Mouse (Mus musculus): ENCODE results near the gene Arid1a.
A peak's percentile ranks its signal among the peaks of the same experiment; 100 is the strongest.
"Not testable (repeated sequence)": the region's sequence is repeated elsewhere in the genome, so short reads cannot be mapped to it uniquely, and the experiment has no call there.

Arid1a gene

GRCm38 (mm10) chr4:133651986-133652385 is 104.6 kb downstream of the Arid1a start:
- no peak for DNase-seq (ENCODE audit: low spot score)

GRCm38 (mm10) chr4:133651445-133651844 is 105.1 kb downstream of the Arid1a start:
- DNase-seq (ENCODE audit: low spot score), result no peak

GRCm38 (mm10) chr4:133649989-133650699 is 106.4 kb downstream of the Arid1a start, which contains the start of gene Zdhhc18:
TSS of gene Zdhhc18 (minus strand) at chr4:133650154.
- peak; percentile 87 for DNase-seq (ENCODE audit: low spot score)

- not testable (repeated sequence) for DNase-seq (ENCODE audit: low spot score)
Measured at GRCm38 (mm10) chr4:133649464-133649863, 107.1 kb downstream of the Arid1a start.

DNA sequence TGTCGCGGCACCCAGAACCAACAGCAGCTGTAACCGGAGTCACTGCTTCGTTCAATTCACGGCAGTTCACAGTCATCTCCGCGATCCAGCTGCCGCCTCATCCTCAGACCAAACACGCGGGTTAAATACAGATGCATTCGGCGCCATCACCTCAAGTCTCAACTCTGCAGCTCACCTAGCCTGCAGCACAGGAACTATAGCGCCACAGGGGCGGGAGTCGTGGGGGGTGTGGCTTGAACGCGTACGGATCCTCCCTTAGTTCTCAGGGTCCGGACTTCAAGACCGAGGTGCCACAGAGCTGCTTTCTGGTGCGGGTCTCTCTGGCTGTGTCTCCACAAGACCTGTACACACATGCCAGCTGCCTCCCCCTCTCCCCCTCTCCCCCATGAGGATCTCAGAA is 110.9 kb downstream of the Arid1a start:
- DNase-seq (ENCODE audit: low spot score), result no peak

DNA sequence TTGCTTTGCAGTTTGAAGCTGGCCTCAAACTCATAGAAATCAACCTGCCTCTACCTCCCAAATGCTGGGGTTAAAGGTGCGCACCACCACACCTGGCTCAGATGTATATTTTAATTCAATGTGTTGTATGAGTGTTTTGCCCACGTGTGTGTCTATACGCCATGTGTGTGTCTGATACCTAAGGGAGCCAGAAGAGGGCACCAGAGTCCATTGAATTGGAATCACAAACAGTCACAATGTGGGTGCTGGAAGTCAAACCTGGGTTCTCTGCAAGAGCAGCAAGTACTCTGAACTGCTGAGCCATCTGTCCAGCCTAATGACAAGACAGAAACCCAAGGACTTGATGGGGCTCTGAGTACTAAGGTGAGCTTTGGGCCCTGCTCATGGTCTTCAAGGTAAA is 111.4 kb downstream of the Arid1a start:
- DNase-seq (ENCODE audit: low spot score), result no peak

- DNase-seq (ENCODE audit: low spot score), result no peak
Measured at GRCm38 (mm10) chr4:133634043-133634410, 122.5 kb downstream of the Arid1a start.

DNA sequence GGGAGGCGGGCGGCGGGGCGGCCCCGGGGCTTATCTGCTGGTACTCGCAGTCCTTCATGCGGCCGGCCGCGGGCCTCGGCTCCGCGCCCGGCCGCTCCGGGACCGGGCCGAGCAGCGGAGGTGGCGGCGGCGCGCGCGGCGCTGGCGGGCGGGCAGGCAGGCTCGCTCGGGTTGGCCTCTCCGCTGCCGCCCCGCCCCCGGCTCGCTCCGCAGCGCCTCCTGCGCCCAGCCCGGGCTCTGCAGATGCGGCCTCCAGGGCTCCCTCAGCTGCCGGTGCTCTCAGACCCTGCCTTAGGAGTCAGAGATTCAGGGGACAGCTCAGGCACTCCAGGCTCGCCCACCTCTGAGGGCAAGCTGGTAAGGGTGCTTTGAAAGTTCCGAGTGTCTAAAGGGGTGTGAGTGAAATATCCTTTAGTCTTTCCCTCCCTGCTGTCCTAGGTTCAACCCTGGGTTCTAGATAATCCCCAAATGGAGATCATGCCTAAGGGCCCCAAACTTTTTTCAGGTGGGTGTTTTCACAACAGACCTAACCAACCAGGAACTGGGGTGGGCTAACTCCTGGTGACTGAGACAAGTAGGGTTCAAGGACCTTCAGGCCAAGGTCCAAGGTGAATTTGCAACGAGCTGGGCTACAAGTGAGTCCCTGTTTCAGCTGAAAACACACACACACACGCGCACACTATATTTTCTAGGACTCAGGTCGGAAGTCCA is 123.1 kb downstream of the Arid1a start:
- peak; percentile 92 for DNase-seq (ENCODE audit: low spot score)

- DNase-seq (ENCODE audit: low spot score), result peak; percentile 72
Measured at GRCm38 (mm10) chr4:133632483-133633327, 123.9 kb downstream of the Arid1a start.

DNA sequence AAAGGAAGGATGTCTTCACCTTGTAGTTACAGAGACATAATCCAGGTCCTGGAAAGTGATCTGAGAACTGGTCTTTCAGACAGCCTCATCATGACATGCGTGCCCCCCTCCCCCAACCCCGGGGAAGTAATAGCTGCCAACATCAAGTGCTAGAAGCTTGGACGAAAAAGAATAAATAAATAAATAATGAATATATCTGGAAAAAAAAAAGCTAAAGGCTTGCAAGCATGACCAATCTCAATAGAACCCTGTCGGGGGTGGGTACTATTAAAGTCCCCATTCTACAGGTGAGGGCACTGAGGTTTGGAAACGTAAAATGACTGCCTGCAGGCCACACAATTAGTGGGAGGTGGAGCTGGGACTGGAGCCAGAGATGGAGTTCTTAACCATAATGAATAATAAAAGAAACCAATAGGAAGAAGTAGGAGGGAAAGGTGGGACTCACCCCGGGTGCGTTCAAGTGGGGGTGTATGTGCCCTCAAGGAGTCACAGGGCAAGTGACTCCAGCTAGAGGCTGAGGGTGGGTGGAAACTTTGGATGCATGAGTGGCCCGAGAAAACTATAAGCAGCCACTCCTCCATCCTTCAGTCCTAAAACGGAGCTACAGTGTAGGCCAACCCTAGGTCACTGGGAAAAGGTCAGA is 124.7 kb downstream of the Arid1a start:
- DNase-seq (ENCODE audit: low spot score), result no peak

GRCm38 (mm10) chr4:133631071-133631768 is 125.3 kb downstream of the Arid1a start:
- DNase-seq (ENCODE audit: low spot score), result no peak

DNA sequence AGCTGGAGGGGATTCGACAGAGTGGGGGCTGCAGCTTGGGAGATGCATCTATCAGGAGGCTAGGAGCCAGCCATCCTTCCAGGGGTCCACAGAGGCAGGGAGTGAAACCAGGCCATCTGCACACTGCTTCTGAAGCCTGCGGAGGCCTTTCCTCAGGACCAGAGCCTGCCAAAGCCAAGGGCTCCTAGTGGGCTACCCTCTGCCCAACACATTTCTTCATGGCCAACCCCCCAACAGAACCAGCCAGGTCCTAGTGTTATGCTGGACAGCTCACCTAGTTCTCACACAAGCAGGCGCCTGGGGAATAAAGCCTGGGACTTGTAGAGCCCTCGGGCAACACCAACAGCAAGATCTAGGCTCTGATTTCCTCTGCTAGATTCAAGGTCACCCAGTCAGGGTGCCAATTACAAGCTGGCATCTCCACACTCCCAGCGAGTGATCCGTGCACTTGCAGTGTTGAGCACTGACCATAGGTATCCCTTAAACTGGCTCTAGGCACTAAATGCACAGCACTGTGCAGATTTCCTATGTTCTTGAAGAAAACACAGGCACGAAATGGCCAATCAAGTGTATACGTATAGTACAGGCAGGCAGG is 126.1 kb downstream of the Arid1a start:
- DNase-seq (ENCODE audit: low spot score), result no peak

GRCm38 (mm10) chr4:133629191-133629590 is 127.4 kb downstream of the Arid1a start:
- DNase-seq (ENCODE audit: low spot score), result no peak
